Mouse (Mus musculus): ENCODE measurements around the gene Des.

Gene Des

GRCm38 (mm10) chr1:75347279-75347678 is 12.8 kb upstream of the Des start:
- DNase-seq (ENCODE audit: low spot score in 2 of 2), result no peak

GRCm38 (mm10) chr1:75349275-75349674 is 10.9 kb upstream of the Des start:
- no peak for DNase-seq (ENCODE audit: low spot score in 2 of 2)

GRCm38 (mm10) chr1:75357261-75357660 is 2.9 kb upstream of the Des start:
- no peak for DNase-seq (ENCODE audit: low spot score in 2 of 2)

- DNase-seq (ENCODE audit: low spot score in 2 of 2), result no peak
Observed at GRCm38 (mm10) chr1:75358009-75358408, 2.1 kb upstream of the Des start.

GRCm38 (mm10) chr1:75359346-75359745 is 783 bp upstream of the Des start:
- no peak for DNase-seq (ENCODE audit: low spot score in 2 of 2)

- no peak for DNase-seq (ENCODE audit: low spot score in 2 of 2)
Observed at GRCm38 (mm10) chr1:75361123-75361522, 994 bp downstream of the Des start.

GRCm38 (mm10) chr1:75361750-75362149 is 1.6 kb downstream of the Des start:
- no peak for DNase-seq (ENCODE audit: low spot score in 2 of 2)

GRCm38 (mm10) chr1:75363868-75364267 is 3.7 kb downstream of the Des start:
- no peak for DNase-seq (ENCODE audit: low spot score in 2 of 2)

- DNase-seq (ENCODE audit: low spot score in 2 of 2), result no peak
Observed at GRCm38 (mm10) chr1:75365510-75366137, 5.5 kb downstream of the Des start.

- DNase-seq (ENCODE audit: low spot score in 2 of 2), result no peak
Observed at GRCm38 (mm10) chr1:75369360-75369983, 9.3 kb downstream of the Des start.

GRCm38 (mm10) chr1:75369984-75370660 is 10.0 kb downstream of the Des start:
- no peak for DNase-seq (ENCODE audit: low spot score in 2 of 2)

- DNase-seq (ENCODE audit: low spot score in 2 of 2), result no peak
Observed at GRCm38 (mm10) chr1:75371317-75372095, 11.4 kb downstream of the Des start.

GRCm38 (mm10) chr1:75372450-75372849 is 12.3 kb downstream of the Des start:
- DNase-seq (ENCODE audit: low spot score in 2 of 2), result no peak

- no peak for DNase-seq (ENCODE audit: low spot score in 2 of 2)
Observed at GRCm38 (mm10) chr1:75373276-75373675, 13.1 kb downstream of the Des start.

GRCm38 (mm10) chr1:75374950-75375936 is 15.1 kb downstream of the Des start, which contains the start of gene Speg:
Gene Speg, plus strand, starts transcription at chr1:75375297.
- DNase-seq (ENCODE audit: low spot score in 2 of 2), result no peak

GRCm38 (mm10) chr1:75379196-75379595 is 19.1 kb downstream of the Des start:
- no peak for DNase-seq (ENCODE audit: low spot score in 2 of 2)

- DNase-seq (ENCODE audit: low spot score in 2 of 2), result no peak
Observed at GRCm38 (mm10) chr1:75379931-75380330, 19.8 kb downstream of the Des start.

- no peak for DNase-seq (ENCODE audit: low spot score in 2 of 2)
Observed at GRCm38 (mm10) chr1:75380951-75381350, 20.8 kb downstream of the Des start.

- DNase-seq (ENCODE audit: low spot score in 2 of 2), result no peak
Observed at GRCm38 (mm10) chr1:75381482-75382355, 21.6 kb downstream of the Des start.

All from spleen, postnatal 14 days (tissue).